Mouse (Mus musculus) G1E (cell line): ENCODE measurements at regions not wholly inside any gene's neighbourhood (a gene's known extent, or its start where the extent isn't known, plus 50 kb on each side); places are given as distances from the start of the nearest gene placed in this dataset.

Experiments
- CTCF ChIP-seq: IDR thresholded peaks from 2 replicates; pipeline ENCODE4 v1.5.1; 2012; ENCODE audit warnings: low read depth, low read length, inconsistent platforms, mixed read lengths
- GATA2 ChIP-seq: IDR thresholded peaks from 2 replicates; pipeline ENCODE4 v1.6.1; 2012; ENCODE audit warnings: low read depth, low read length, inconsistent platforms, borderline replicate concordance
- POLR2AphosphoS5 ChIP-seq: IDR thresholded peaks from 2 replicates; pipeline ENCODE4 v1.6.1; 2012; ENCODE audit warnings: low read depth, low read length, inconsistent platforms; ENCODE audit not compliant: insufficient replicate concordance

DNA sequence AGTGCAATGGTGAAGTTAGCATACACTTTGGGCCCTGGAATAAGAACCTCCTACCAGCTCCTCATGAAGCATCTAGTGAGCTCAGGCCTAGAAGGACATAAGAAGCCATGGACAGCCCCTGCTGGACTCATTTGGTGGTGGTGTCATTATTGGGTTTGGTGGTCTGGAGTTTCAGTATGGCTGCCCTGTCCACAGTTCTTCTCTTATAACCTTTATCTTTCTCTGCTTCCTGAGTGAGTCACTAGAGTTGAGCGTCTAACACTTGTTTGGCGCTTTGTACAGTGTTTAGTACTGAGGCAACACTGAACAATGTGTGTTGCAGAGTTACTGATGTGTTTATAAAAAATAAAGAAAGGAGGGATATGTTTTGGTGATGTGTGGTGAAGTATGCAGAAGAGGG is 58.5 kb upstream of the Cxcr4 start:
- TF ChIP-seq CTCF: no peak
- no peak for TF ChIP-seq GATA2
- no peak for TF ChIP-seq POLR2AphosphoS5
